Mouse (Mus musculus): ENCODE measurements at regions not wholly inside any gene's neighbourhood (a gene's known extent, or its start where the extent isn't known, plus 50 kb on each side); places are given as distances from the start of the nearest gene placed in this dataset.

GRCm38 (mm10) chr8:47615061-47615460 lies 60.3 kb downstream of the Ing2 start:
- H3K36me3 ChIP-seq (ENCODE audit: control insufficient read depth, insufficient read depth, low read length), result no peaks in the 10 kb centered on the region
- H3K4me1 ChIP-seq (ENCODE audit: control insufficient read depth in 2 of 2, insufficient read depth in 2 of 2, low read length in 2 of 2), result no peaks in the 10 kb centered on the region
- no peak overlapping the region for H3K27ac ChIP-seq (replicated peaks in 1 of 2; ENCODE audit: control insufficient read depth in 1 of 2, insufficient read depth in 1 of 2, low read depth in 2 of 2, low read length in 2 of 2)
- WGBS, result 90% methylated on average over 8 of the region's 8 CpGs
- H3K9me3 ChIP-seq (ENCODE audit: control insufficient read depth, low read length), result 0 out of 2 replicates have a peak, but pooled peaks cover 3% of the 10 kb centered on the region
- H3K27me3 ChIP-seq (ENCODE audit: control insufficient read depth, insufficient read depth, low read length), result no peaks in the 10 kb centered on the region
- no peak overlapping the region for H3K9ac ChIP-seq (ENCODE audit: low read length)
- H3K4me3 ChIP-seq (ENCODE audit: control insufficient read depth in 1 of 2, insufficient read depth in 1 of 2, low read depth in 1 of 2, low read length in 2 of 2), result no peak overlapping the region
- no peak overlapping the region for H3K4me2 ChIP-seq (ENCODE audit: low read length)
- ATAC-seq (ENCODE audit: insufficient number of reproducible peaks, insufficient read depth, low FRiP score, low read depth), result no peak

- 76% methylated on average over 11 of the region's 11 CpGs for WGBS
- 0 out of 2 replicates have a peak, but pooled peaks cover under 1% of the 10 kb centered on the region for H3K9me3 ChIP-seq (ENCODE audit: control insufficient read depth, low read length)
- no peaks in the 10 kb centered on the region for H3K36me3 ChIP-seq (ENCODE audit: control insufficient read depth, insufficient read depth, low read length)
- H3K4me3 ChIP-seq (ENCODE audit: control insufficient read depth in 1 of 2, insufficient read depth in 1 of 2, low read depth in 1 of 2, low read length in 2 of 2), result no peak overlapping the region
- ATAC-seq (ENCODE audit: insufficient number of reproducible peaks, insufficient read depth, low FRiP score, low read depth), result no peak
- no peak overlapping the region for H3K9ac ChIP-seq (ENCODE audit: low read length)
- H3K27ac ChIP-seq (replicated peaks in 1 of 2; ENCODE audit: control insufficient read depth in 1 of 2, insufficient read depth in 1 of 2, low read depth in 2 of 2, low read length in 2 of 2), result no peak overlapping the region
- H3K27me3 ChIP-seq (ENCODE audit: control insufficient read depth, insufficient read depth, low read length), result no peaks in the 10 kb centered on the region
- no peak overlapping the region for H3K4me2 ChIP-seq (ENCODE audit: low read length)
- H3K4me1 ChIP-seq (ENCODE audit: control insufficient read depth in 2 of 2, insufficient read depth in 2 of 2, low read length in 2 of 2), result no peaks in the 10 kb centered on the region
These were observed 63.5 kb downstream of the Ing2 start for GRCm38 (mm10) chr8:47611773-47612433.

GRCm38 (mm10) chr8:47609969-47610368 lies 65.4 kb downstream of the Ing2 start:
- H3K9me3 ChIP-seq (ENCODE audit: control insufficient read depth, low read length), result no peaks in the 10 kb centered on the region
- H3K4me2 ChIP-seq (ENCODE audit: low read length), result no peak overlapping the region
- H3K27me3 ChIP-seq (ENCODE audit: control insufficient read depth, insufficient read depth, low read length), result no peaks in the 10 kb centered on the region
- 67% methylated on average over 5 of the region's 5 CpGs for WGBS
- H3K4me1 ChIP-seq (ENCODE audit: control insufficient read depth in 2 of 2, insufficient read depth in 2 of 2, low read length in 2 of 2), result no peaks in the 10 kb centered on the region
- ATAC-seq (ENCODE audit: insufficient number of reproducible peaks, insufficient read depth, low FRiP score, low read depth), result no peak
- H3K27ac ChIP-seq (replicated peaks in 1 of 2; ENCODE audit: control insufficient read depth in 1 of 2, insufficient read depth in 1 of 2, low read depth in 2 of 2, low read length in 2 of 2), result no peak overlapping the region
- no peak overlapping the region for H3K4me3 ChIP-seq (ENCODE audit: control insufficient read depth in 1 of 2, insufficient read depth in 1 of 2, low read depth in 1 of 2, low read length in 2 of 2)
- H3K9ac ChIP-seq (ENCODE audit: low read length), result no peak overlapping the region
- no peaks in the 10 kb centered on the region for H3K36me3 ChIP-seq (ENCODE audit: control insufficient read depth, insufficient read depth, low read length)

GRCm38 (mm10) chr8:47604198-47604835 lies 70.9 kb downstream of the Rwdd4a start:
- Histone ChIP-seq H3K36me3 (ENCODE audit: control insufficient read depth, insufficient read depth, low read length) (no peaks in the 10 kb centered on the region), H3K27me3 (ENCODE audit: control insufficient read depth, insufficient read depth, low read length) (no peaks in the 10 kb centered on the region), H3K9ac (ENCODE audit: low read length) (no peak overlapping the region), H3K27ac (replicated peaks in 1 of 2; ENCODE audit: control insufficient read depth in 1 of 2, insufficient read depth in 1 of 2, low read depth in 2 of 2, low read length in 2 of 2) (no peak overlapping the region), H3K4me2 (ENCODE audit: low read length) (peak overlapping the region; percentile 26; the same call in 1 of the 2 replicates), H3K4me3 (ENCODE audit: control insufficient read depth in 1 of 2, insufficient read depth in 1 of 2, low read depth in 1 of 2, low read length in 2 of 2) (no peak overlapping the region), H3K9me3 (ENCODE audit: control insufficient read depth, low read length) (no peaks in the 10 kb centered on the region), H3K4me1 (ENCODE audit: control insufficient read depth in 2 of 2, insufficient read depth in 2 of 2, low read length in 2 of 2) (peaks cover 4 to 5% of the 10 kb centered on the region in 2 experiments; a peak in 2 of 4 replicates)
- WGBS, result 53% methylated on average over 8 of the region's 8 CpGs
- ATAC-seq (ENCODE audit: insufficient number of reproducible peaks, insufficient read depth, low FRiP score, low read depth), result no peak

All from heart, embryonic 14.5 days (tissue).